Mouse (Mus musculus): Measurements from ENCODE around the gene H2-Eb2. TPM values are rescaled to one million over a fixed set of nuclear protein-coding genes. Genes with fewer than 3 reads are reported as not detected.

H2-Eb2 gene
- total RNA-seq, 2 experiments from 2014 or later, result 0.07 TPM; not detected in 1

GRCm38 (mm10) chr17:34349429-34349828 lies 24.0 kb downstream of the H2-Eb2 start:
- ATAC-seq (ENCODE audit: poor library complexity, severe bottlenecking), result peak; percentile 75

- no peak for ATAC-seq (ENCODE audit: poor library complexity, severe bottlenecking)
These were observed 29.1 kb downstream of the H2-Eb2 start, which contains the start of gene Btnl2 for GRCm38 (mm10) chr17:34354539-34354938. Btnl2 (plus strand) TSS chr17:34354822.

- peak; percentile 98 for ATAC-seq (ENCODE audit: poor library complexity, severe bottlenecking)
These were observed 29.5 kb downstream of the H2-Eb2 start for GRCm38 (mm10) chr17:34354940-34355339.

- ATAC-seq (ENCODE audit: poor library complexity, severe bottlenecking), result no peak
These were observed 37.6 kb downstream of the H2-Eb2 start for GRCm38 (mm10) chr17:34362954-34363546.

GRCm38 (mm10) chr17:34363676-34364310 lies 38.3 kb downstream of the H2-Eb2 start:
- ATAC-seq (ENCODE audit: poor library complexity, severe bottlenecking), result no peak

GRCm38 (mm10) chr17:34365031-34365430 lies 39.6 kb downstream of the H2-Eb2 start:
- no peak for ATAC-seq (ENCODE audit: poor library complexity, severe bottlenecking)

GRCm38 (mm10) chr17:34370563-34370962 lies 45.1 kb downstream of the H2-Eb2 start:
- ATAC-seq (ENCODE audit: poor library complexity, severe bottlenecking), result no peak

GRCm38 (mm10) chr17:34373055-34373709 lies 47.7 kb downstream of the H2-Eb2 start:
- ATAC-seq (ENCODE audit: poor library complexity, severe bottlenecking), result no peak

GRCm38 (mm10) chr17:34376847-34377246 lies 51.4 kb downstream of the H2-Eb2 start, which contains the start of gene Btnl1:
Btnl1 (plus strand) TSS chr17:34377132.
- ATAC-seq (ENCODE audit: poor library complexity, severe bottlenecking), result no peak

- ATAC-seq (ENCODE audit: poor library complexity, severe bottlenecking), result no peak
These were observed 52.2 kb downstream of the H2-Eb2 start for GRCm38 (mm10) chr17:34377450-34378209.

GRCm38 (mm10) chr17:34378716-34379115 lies 53.3 kb downstream of the H2-Eb2 start:
- ATAC-seq (ENCODE audit: poor library complexity, severe bottlenecking), result no peak

- no peak for ATAC-seq (ENCODE audit: poor library complexity, severe bottlenecking)
These were observed 54.0 kb downstream of the H2-Eb2 start for GRCm38 (mm10) chr17:34379451-34379850.

GRCm38 (mm10) chr17:34381876-34382275 lies 56.4 kb downstream of the H2-Eb2 start:
- ATAC-seq (ENCODE audit: poor library complexity, severe bottlenecking), result no peak

- peak; percentile 73 for ATAC-seq (ENCODE audit: poor library complexity, severe bottlenecking)
These were observed 57.7 kb downstream of the H2-Eb2 start for GRCm38 (mm10) chr17:34383212-34383611.

GRCm38 (mm10) chr17:34384699-34385098 lies 59.2 kb downstream of the H2-Eb2 start:
- ATAC-seq (ENCODE audit: poor library complexity, severe bottlenecking), result no peak

- ATAC-seq (ENCODE audit: poor library complexity, severe bottlenecking), result no peak
These were observed 61.2 kb downstream of the H2-Eb2 start for GRCm38 (mm10) chr17:34386656-34387055.

GRCm38 (mm10) chr17:34388513-34388912 lies 63.0 kb downstream of the H2-Eb2 start:
- ATAC-seq (ENCODE audit: poor library complexity, severe bottlenecking), result peak; percentile 67
